Mouse (Mus musculus): ENCODE results near the gene Oog1. TPM values are rescaled to one million over a fixed set of nuclear protein-coding genes. Genes with fewer than 3 reads are reported as not detected.
"Not testable (repeated sequence)": the region's sequence is repeated elsewhere in the genome, so short reads cannot be mapped to it uniquely, and the experiment has no call there.

Oog1 gene
- total RNA-seq (2021): not detected
- long read RNA-seq, experiment 1: 0 reads
- long read RNA-seq, experiment 2: 0 reads

- DNase-seq (ENCODE audit: low spot score in 2 of 2): not testable (repeated sequence)
These were observed at the start of gene Oog1 for GRCm38 (mm10) chr12:87602388-87602787. Gene Oog1, plus strand, starts transcription at chr12:87602688.

- DNase-seq (ENCODE audit: low spot score in 2 of 2): not testable (repeated sequence)
These were observed 1.1 kb upstream of the Oog1 start for GRCm38 (mm10) chr12:87601388-87601787.

DNA sequence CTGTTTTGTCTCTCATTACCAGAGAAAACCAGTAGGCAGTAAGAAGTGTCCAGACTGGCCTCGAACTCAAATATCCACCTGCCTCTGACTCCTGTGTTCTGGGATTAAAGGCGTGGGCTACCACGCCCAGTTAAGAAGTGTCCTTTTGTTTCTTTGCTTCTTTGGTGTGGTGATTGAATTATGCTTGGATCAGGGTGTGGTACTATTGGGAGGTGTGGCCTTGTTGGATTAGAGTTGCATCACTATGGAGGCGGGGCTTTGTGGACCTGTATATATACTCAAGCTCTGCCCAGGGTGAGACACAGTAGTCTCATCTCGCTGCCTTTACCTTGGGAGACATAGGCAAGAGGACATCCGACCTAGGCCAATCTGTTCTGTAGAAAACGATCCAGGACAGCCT is 16.1 kb downstream of the Oog1 start, which contains the start of gene Gm4027:
TSS of gene Gm4027 (plus strand) at position 301 of the 400 bp plus-strand sequence.
- not testable (repeated sequence) for DNase-seq (ENCODE audit: low spot score in 2 of 2)

DNA sequence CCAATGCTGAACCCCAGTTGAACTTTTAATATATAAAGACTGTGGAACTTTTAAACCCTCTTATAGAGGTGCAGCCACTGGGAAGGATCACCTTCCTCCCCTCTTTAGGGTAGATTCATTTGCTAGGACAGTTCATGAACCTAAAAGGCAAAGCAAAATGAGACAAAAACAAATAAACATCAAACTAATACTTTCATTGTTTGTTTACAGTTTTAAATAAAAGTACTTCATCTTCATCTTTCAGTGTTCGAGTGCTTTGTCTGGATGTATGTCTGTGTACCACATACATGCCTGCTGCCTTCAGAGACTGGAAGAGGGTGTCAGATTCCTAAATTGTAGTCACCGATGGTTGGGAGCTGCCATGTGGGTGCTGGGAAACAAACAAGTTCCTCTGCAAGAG is 42.0 kb downstream of the Oog1 start, which contains the start of gene Gm16381:
TSS of gene Gm16381 (minus strand) at position 101 of the 400 bp plus-strand sequence.
- not testable (repeated sequence) for DNase-seq (ENCODE audit: low spot score in 2 of 2)

GRCm38 (mm10) chr12:87652916-87653703 is 50.6 kb downstream of the Oog1 start:
- DNase-seq (ENCODE audit: low spot score in 2 of 2): not testable (repeated sequence)

Other genes starting within 250 kb of the Oog1 start
- gene Sptlc2, start 214.3 kb upstream of the Oog1 start, total RNA-seq (2021): 100 to 1,000 TPM; 183 to 197 TPM
- gene Slirp, start 158.8 kb upstream of the Oog1 start, total RNA-seq (2021): 100 to 1,000 TPM; 158 to 179 TPM
- gene Alkbh1, start 158.7 kb upstream of the Oog1 start, total RNA-seq (2021): 10 to 100 TPM; 30.2 to 33.2 TPM
- gene Snw1, start 130.4 kb upstream of the Oog1 start, total RNA-seq (2021): 10 to 100 TPM; 80.2 to 84.5 TPM
- gene Gm5788, start 108.0 kb upstream of the Oog1 start, total RNA-seq (2021): not detected
- not detected for gene Gm8300, start 88.4 kb upstream of the Oog1 start, total RNA-seq (2021)
- gene Gm4027, start 16.2 kb downstream of the Oog1 start, total RNA-seq (2021): not detected
- gene Gm16381, start 41.9 kb downstream of the Oog1 start, total RNA-seq (2021): not detected
- not detected for gene Gm21319, start 173.1 kb downstream of the Oog1 start, total RNA-seq (2021)
- gene Gm21936, start 192.8 kb downstream of the Oog1 start, total RNA-seq (2021): not detected
- gene BB287469, start 213.9 kb downstream of the Oog1 start, total RNA-seq (2021): not detected
- not detected for gene Gm2001, start 239.7 kb downstream of the Oog1 start, total RNA-seq (2021)

Data from adrenal gland, postnatal 4 days (tissue).